Mouse (Mus musculus) megakaryocyte, adult 5-6 weeks (primary cell): Measurements from ENCODE around the gene Hrct1. TPM values are rescaled to one million over a fixed set of nuclear protein-coding genes. Genes with fewer than 3 reads are reported as not detected.
A peak's percentile ranks its signal among the peaks of the same experiment; 100 is the strongest.

Source experiments
- ATAC-seq: 2 replicates; pipeline ENCODE4 v1.8.0; 2016; ENCODE audit warnings: mild to moderate bottlenecking, inconsistent platforms; ENCODE audit not compliant: poor library complexity, severe bottlenecking
- total RNA-seq, 2 experiments: library from RNA; stranded (forward) in 1 of 2; stranded (reverse) in 1 of 2; fragments of 153-499, 151-499 nt in 1 of 2; fragments of 221-1000, 200-1000 nt in 1 of 2; gene quantifications; 2 replicates each; pipeline versions ENCODE4 v1.2.3 to v1.2.4; 2015 to 2017

The Hrct1 gene
- total RNA-seq (2015) (not detected in 2 replicates), total RNA-seq (2017) (not detected in 2 replicates)

DNA sequence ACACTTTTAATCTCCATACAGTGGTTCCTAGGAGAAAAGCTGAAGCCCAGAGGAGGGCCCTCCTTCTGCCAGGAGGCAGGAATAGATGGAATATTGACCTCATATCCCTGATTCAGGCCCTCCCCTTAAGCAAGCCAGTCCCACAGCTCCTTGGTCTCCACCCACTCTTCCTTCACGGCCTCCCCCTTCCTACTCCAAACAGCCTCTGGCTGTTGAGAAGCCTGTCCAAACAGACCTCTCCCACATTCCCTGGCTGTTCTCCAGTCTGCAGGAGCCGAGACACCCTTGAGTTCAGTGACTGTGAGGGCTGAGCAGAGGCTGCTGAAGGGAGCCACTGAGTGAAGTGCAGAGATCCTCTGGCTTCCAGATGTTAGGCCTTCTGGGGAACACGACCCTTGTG, at the start of gene Hrct1:
Gene Hrct1, plus strand, starts transcription at position 194 of the 400 bp plus-strand sequence.
- ATAC-seq, result no peak

DNA sequence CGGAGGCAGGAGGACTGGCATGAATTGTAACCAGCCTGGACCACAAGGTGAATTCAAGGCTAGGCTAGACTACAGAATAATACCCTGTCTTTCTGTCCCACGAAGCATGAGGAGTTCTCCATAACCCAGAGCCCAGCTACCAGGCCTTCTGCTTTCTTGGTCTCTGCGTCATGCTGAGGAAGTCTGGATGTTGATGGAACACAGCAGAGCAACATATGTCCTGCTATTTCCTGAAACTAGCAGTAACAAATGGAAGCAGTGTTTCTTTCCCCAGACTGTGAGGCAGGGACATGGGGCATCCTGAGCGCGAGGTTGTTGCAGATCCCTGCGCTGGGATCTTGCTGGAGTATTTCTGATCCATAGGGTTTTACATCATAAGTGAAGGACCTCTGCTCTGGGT, 48.4 kb upstream of the Hrct1 start:
- no peak for ATAC-seq

DNA sequence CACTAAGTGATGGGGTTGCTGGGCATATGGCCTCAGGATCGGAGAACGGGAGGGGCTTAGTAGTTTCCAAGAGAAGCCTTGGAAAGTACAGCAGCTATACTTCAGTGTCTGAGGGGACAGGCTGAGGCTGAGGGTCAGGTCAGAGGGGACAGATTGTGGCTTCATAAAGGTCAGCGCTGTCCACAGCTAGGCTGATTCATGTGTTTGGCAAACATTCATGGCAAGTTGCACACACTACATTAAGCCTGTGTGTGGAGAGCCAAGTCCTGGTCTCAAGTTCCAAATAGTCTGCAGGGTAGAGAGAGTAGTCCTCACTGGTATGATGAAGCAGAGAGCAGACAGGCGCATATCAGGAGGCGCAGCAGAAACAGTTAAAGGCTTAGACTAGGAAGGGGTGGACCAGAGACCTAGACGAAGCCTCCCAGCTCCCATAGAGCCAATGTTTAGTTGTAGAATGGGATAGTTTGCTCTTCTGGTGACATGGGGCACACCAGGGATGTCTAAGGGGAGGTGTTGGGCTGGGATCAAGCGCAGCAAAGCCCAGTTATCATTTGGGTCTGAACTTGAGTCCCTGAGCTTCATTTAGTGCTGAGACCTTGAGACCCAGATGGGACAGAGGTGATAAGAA, 47.5 kb upstream of the Hrct1 start:
- ATAC-seq, result no peak

DNA sequence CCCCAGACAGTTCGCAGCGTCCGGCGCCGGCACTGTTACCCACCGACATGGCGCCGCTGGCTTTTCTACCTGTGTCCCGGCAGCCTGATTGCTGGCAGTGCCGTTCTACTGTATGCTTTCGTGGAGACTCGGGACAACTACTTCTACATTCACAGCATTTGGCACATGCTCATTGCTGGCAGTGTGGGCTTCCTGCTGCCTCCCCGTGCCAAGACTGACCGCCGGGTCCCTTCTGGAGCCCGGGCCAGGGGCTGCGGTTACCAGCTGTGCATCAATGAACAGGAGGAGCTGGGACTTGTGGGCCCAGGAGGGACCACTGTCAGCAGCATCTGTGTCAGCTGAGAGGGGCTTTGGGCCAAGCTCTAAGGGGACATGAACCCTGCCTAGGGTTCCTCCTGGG, 37.0 kb upstream of the Hrct1 start:
- no peak for ATAC-seq

DNA sequence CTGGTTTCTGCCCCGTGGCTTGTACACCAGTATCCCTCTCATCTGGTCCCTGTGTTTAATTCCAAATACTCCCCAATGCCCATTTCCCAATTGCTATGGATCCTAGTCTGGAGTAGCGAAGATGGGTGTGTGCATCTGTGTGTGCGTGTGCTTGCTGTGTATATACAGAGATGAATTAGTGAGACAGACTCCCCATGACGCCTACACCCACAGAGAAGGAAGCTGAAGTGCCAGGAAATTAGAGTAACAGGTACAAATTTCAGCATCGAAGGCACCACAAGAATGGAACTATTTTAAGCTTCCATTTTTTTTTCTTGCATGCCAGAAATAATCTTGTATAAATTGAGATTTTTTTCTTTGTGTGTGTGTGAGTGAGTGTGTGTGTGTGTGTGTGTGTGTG, 36.0 kb upstream of the Hrct1 start:
- no peak for ATAC-seq

DNA sequence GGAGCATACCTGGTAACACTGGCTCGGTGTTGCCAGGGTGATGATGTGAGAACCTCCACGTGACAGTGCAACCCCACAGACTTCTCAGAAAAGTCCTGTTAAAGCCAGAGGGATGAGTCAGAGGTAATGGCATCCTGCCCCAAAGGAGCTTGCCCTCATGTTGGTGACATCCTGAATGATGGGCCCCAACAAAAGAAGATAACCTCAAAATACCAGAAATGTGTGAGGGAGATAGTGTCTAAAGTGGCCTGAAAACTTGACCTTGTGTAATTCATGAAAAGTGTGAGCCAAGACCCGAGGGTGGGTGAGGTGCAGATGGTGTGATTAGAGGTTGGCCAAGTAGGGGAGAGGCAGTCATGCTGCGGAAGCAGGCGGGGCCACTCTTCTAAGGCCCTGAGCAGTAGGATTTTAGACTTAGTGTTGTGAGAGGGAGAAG, 33.2 kb upstream of the Hrct1 start:
- ATAC-seq, result peak; percentile 82

DNA sequence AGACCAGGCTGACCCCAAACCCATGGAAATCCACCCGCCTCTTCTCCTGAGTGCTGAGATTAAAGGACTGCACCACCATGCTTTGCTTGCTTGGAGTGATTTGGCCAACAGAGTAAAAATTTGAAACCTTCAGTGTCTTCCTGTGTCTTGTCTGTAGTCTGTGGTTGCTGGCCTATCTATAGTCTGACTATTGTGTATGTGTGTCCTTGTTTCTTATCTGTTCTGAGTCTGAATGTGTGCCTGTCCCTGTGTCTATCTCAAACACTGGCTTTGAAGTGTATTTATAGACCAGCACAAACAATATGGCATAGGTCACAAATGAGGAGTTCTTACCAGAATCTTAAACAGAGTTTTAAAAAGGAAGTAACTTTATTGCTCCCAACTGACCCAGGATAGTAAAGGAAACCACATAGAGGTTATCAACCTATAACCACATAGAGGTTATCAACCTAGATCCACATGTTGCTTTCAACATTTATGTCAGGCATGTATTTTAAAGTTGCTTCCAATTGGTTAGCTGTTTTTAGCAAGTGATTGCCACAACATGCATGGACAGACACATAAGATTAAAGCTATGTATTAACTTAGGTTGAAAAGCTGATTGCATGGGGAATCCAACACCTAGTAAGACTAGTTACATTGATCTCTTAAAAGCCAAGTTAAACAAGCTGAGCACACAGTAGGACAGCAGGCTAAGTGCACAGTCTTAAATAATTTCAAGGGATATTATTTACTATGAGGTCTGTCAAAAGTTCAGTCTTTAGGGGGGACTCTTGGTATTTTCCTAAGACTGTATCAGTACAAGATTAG, 32.3 kb upstream of the Hrct1 start:
- no peak for ATAC-seq

DNA sequence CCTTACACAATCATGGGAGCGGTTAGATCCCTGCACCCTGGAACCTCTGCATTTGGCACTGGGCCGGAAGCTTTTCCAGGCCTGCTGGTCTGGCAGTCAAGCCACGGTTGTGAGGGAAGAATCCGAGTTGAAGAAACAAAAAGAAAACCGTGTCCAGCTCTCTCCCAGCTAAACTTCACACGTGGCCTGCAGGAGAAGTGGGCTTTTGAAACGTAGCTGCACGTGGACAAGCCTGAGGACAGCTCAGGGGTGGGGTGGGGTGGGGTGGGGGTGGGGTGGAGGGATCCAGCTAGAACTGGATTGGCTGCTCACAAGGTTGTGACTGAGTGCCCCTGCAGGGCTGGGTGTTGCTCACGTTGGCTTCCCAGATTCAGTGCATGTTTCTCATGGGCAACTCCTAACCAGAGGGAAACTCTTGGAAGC, 31.7 kb upstream of the Hrct1 start:
- no peak for ATAC-seq

DNA sequence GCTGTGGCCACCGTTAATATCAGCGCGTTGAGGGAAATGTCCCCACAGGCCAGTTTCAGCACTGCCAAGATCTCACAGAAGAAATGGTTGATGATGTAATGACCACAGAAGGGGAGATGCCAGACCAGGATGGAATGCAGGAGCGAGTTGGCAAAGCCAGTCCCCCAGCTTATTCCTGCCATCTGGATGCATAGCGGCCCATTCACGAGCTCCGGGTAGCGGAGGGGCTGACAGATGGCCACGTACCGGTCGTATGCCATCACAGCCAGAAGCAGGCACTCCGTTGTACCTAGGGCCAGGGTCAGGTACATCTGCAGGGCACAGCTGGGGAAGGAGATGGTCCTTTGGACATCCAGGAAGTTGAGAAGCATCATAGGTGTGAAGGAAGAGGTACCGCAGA, 30.4 kb upstream of the Hrct1 start:
- no peak for ATAC-seq

DNA sequence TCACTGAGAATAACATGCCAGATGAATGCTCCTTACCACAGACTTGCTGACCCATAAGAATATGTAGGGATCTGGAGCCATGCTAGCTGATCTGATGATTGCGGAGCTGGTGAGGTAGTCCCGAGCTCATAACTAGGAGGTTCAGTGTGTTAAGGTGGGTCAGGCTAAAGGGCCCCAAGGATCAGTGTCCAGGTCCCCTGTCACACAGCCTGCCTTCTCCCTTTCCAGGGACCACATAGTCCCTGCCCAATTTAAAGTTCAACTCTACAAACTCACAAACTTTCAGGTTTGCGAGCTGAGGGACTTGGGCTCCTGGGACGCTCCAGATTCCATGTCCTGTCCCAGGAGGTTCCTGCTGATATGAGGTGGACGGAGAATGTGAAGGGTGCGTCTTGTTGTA, 26.3 kb upstream of the Hrct1 start, which contains the start of gene Olfr70:
Gene Olfr70, minus strand, starts transcription at position 101 of the 400 bp plus-strand sequence.
- no peak for ATAC-seq

DNA sequence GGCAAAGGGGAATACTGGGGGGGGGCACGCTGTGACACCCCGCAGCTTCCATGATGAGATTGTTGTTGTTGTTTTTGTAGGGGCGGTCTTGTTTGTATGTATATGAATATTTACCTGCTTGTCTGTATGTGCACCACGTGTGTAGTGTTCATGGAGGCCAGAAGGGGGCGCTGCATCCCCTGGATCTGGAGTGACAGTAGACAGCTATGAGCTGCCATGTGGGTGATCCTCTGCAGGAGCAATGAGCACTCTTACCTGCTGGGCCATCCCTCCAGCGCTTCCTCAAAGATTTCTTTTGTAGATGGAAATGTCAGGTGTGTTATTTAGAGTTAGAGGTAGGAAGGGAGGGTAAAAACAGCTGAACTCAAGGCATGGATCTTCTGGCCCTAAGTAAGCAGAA, 23.5 kb upstream of the Hrct1 start:
- ATAC-seq, result no peak

DNA sequence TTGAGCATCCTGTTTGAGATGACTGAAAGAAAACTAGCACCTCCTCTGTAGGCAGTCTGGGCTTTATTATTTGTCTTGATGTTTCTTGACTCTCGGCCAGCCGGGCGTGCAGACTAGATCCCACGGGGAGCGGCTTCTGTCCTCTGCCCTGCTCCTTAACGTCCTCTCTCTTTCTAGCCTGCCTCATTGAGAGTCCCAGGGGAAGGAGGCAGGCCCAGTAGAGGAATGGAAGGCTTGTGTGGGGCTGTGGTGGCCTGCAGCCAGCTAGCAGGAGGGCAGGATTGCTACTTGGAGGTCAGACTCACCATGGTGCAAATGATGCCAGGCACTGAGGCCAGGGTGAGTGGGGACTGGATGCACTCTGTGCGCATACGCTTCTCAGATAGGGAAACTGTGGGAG, 23.1 kb upstream of the Hrct1 start:
- ATAC-seq, result no peak

DNA sequence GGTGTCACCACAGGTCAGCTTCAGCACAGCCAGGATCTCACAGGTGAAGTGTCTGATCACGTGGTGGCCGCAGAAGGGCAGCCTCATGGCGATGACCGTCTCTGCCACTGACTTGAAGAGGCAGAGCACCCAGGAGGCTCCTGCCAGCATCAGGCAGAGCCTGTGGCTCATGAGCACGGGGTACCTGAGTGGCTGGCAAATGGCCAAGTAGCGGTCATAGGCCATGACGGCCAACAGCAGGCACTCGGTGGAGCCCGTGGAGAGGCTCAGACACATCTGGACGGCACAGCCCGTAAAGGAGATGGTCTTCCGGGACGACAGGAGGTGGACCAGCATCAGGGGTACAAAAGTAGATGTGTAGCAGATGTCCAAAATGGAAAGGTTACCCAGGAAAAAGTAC, 21.0 kb upstream of the Hrct1 start:
- no peak for ATAC-seq

DNA sequence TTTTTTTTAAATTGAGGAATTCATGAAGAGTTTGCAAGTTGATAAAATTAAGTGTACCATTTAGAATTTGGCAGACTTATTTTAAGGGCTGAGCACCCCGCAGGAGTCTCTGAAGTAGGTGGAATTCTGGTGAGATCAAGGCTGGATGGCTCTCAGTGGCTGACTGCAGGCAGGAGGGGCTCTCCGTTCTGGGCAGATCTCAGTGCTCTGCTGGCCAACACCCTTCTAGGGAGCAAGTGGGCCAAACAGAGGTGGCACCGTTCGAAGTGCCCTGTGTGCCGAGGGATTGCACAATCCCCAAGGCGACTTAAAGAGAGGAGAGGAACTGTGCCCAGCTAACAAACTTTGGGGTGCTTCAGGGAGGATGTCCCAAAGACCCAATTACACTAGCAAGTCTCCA, 17.1 kb upstream of the Hrct1 start, which contains the start of gene Olfr71:
Gene Olfr71, minus strand, starts transcription at position 387 of the 400 bp plus-strand sequence.
- peak; percentile 24; the same call in 1 of the 2 replicates for ATAC-seq

DNA sequence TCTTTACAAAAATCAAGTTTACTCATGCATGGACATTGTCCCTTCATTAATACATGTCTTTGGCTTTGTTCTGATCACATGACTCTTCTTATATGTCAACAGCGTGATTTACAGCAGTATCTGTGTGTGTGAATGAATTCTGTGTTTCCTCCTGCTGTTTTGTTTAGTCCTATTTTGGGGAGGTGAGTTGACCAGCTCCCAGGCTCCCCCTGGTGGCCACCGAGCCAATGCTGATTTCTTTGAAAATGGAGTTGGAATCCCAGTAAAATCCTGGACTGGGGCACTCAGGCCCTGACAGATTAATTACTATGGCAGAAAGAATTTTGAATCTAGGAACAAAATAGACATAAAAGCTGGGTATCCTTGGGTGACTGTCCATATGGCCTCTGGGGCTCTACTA, 15.2 kb upstream of the Hrct1 start:
- ATAC-seq, result peak; percentile 69; the same call in 1 of the 2 replicates

DNA sequence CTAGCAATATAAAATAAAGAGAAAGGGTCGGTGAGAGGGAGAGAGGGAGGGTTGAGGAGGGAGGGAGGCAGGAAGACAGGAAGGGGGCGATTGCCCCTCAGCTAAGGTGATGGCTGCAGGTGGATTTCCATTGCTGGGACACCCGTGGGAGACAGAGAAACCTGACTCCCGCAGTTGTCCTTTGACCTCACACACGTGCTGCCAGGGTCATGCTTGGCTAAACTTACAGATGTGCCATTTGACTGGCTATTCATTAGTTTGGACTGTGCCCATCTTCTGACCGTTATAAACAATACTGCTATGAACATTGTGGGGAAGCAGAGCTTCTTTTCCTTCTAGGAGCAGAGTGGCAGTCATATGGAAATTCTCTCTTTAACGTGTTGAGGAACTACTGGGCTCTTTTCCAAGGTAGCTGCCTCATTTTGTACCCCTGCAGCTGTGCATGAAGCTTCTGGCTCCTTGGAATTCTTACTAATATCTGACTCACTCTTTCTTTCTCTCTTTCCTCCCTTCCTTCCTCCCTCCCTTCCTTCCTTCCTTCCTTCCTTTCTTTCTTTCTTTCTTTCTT, 13.3 kb upstream of the Hrct1 start:
- no peak for ATAC-seq

DNA sequence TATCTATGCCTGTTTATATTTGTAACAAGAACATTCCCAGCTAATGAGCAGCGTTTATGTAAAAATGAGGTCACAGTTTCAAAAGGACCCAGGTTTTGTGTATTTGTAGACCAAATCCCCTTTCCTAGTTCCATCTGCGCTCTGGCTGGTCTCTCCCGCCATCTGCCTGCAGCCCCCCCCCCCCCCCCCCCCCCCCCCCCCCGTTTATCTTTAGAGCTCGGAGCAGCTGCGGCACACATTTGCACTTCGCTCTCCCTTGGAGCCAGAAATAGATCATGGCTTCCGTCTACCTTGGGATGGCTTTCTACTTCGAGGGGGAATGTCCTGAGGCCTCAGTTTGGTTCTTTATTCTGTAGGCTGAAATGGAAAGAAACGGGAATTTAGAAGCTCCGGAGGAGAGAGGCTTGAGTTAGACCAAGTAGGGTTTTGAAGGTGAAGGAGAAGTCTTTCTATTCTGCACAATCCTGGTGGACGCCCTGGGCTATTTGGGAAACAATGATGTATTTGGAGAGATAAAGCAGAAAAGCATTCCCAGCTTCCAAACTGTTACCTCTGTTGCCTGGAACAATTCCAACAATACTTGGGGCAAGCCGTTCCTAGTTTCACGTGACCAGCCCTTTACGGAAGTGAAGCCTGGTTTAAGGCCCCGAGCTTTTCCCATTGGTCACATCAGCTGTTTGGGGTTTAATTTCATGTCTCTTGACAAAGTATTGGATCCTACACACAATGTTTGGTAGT, 6.3 kb upstream of the Hrct1 start:
- no peak for ATAC-seq

DNA sequence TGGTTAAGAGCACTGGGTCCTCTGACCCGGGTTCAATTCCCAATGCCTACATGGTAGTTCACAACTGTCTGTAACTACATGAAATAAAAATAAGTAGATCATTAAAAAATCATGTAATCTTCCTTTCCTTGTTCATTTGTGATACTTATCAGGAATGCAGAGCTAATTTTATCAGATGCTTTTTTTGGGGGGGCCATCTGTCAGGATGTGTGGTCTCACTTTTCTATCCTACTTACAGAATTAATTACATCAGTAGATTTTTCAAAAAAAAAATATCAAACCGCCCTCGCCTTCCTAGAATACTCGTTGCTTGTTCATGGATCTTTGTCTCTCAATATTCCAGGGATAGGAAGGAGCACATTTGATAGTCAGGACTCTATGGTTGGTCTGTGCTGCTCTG, 4.8 kb upstream of the Hrct1 start:
- no peak for ATAC-seq

DNA sequence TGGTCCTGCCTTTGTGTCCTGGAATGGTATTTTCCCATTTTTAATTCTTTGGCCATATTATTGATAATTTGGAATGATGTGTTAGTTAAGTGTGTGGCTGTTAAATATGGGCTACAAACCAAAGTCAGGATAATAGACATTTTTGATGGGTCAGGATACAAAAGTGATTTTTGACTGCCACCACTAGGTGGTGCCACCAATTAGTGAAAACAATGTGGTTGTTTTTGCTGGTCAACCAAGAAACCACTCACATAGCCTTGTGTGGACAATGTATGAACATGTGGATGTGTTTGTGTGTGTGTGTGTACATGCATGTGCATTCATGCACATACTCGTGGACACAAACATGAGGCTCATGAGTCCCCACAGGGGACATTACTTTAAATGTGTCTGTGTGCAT, 2.2 kb upstream of the Hrct1 start:
- ATAC-seq, result no peak

DNA sequence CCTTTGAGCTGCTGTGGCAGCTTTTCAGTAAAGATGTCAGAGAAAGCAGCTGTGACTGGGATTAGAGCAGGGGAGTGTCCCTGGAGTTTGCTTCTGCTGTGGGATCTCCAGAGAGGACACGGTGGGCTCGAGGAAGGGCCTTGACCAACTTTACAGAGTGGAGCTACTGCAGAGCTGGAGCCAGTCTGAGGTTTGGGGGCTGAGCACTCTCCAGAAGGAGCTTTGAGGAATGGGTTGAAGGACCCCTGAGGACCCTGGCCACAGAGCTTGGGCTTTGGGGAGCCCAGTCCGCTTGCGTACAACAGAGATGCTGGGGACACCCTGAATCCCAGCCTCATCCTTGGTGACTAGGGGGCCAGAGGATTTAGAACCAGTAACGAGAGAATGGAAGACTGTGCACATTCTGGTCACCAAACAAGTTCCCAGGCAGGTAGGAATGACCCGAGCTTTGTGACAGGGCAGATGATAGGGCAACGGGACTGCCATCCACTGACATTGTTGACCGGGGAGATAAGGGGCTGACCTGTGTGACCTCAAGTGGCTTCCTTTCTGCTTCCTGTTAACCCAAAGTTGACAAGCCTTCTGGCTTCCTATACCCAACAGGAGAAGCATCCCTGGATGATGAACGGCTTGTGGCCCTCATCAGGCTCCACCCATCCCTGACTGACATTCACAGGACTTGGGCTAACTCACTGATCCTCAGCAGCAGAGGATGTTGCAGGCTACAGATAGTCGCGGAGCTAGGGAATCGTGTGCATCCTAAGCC, 577 bp upstream of the Hrct1 start:
- no peak for ATAC-seq
